Mouse (Mus musculus): Measurements from ENCODE around the gene Slc12a8. TPM values are rescaled to one million over a fixed set of nuclear protein-coding genes. Genes with fewer than 3 reads are reported as not detected.
A peak's percentile ranks its signal among the peaks of the same experiment; 100 is the strongest.

Slc12a8 gene
- polyA plus RNA-seq, 1 experiment from 2014 or later: 1.3 TPM

DNA sequence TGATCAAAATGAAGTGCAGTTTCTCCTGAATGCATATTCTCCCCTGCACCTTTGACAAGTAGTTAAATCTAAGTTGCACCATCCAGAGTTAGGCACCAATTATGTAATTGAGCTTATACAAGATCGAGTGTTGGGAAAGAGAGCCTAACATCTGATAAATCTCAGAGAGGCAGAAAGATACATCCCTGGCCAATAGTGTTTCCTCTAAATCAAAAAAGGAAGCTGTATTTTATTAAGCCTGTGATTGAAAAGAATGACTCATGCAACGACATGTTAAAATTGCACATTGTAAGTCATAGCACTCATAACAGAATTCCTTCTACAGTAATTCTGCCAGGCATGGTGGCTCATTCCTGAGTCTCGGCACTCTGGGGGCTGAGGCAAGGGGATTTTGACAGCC is 124.7 kb downstream of the Slc12a8 start:
- no peak for DNase-seq (ENCODE audit: low spot score, missing footprints)
- ATAC-seq (ENCODE audit: low FRiP score): no peak
- no peaks in the 10 kb centered on the region for H3K9me3 ChIP-seq (ENCODE audit: control insufficient read depth, low read length)
- no peaks in the 10 kb centered on the region for H3K27me3 ChIP-seq (ENCODE audit: control insufficient read depth, insufficient read depth, low read length)
- no peak overlapping the region for H3K27ac ChIP-seq (ENCODE audit: low read depth, low read length)
- WGBS: 84% methylated on average over 3 of the region's 3 CpGs
- H3K4me1 ChIP-seq (ENCODE audit: control insufficient read depth, insufficient read depth, low read length): no peaks in the 10 kb centered on the region
- H3K36me3 ChIP-seq (ENCODE audit: control insufficient read depth, insufficient read depth, low read length): no peaks in the 10 kb centered on the region
- no peak overlapping the region for H3K9ac ChIP-seq (ENCODE audit: low read length)
- no peak overlapping the region for H3K4me2 ChIP-seq
- H3K4me3 ChIP-seq (ENCODE audit: low read depth, low read length): no peak overlapping the region

GRCm38 (mm10) chr16:33653116-33653515 is 136.0 kb downstream of the Slc12a8 start:
- no peak for ATAC-seq (ENCODE audit: low FRiP score)
- no peaks in the 10 kb centered on the region for H3K36me3 ChIP-seq (ENCODE audit: control insufficient read depth, insufficient read depth, low read length)
- H3K4me2 ChIP-seq: no peak overlapping the region
- WGBS: 88% methylated on average over 6 of the region's 6 CpGs
- no peaks in the 10 kb centered on the region for H3K4me1 ChIP-seq (ENCODE audit: control insufficient read depth, insufficient read depth, low read length)
- DNase-seq (ENCODE audit: low spot score, missing footprints): peak; percentile 39
- no peaks in the 10 kb centered on the region; the same call in 1 of the 2 replicates for H3K9me3 ChIP-seq (ENCODE audit: control insufficient read depth, low read length)
- H3K4me3 ChIP-seq (ENCODE audit: low read depth, low read length): no peak overlapping the region
- H3K9ac ChIP-seq (ENCODE audit: low read length): no peak overlapping the region
- no peak overlapping the region for H3K27ac ChIP-seq (ENCODE audit: low read depth, low read length)
- no peaks in the 10 kb centered on the region for H3K27me3 ChIP-seq (ENCODE audit: control insufficient read depth, insufficient read depth, low read length)

DNA sequence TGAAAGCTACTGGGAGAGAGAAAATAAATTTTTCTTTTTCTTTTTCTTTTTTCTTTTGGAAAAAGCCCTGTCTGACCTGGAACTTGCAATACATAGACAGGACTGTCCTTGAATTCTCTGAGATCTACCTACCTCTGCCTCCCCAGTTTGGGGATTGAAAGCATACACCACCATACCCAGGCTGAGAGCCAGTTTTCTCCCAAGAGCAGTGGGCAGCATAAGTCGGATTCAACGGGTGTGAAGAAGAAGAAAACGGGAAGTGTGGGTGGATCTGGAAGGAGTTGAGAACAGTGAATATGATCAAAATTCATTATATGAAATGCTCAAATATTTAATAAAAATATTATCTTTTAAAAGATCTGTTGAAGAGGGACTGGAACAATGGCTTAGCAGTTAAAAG is 138.3 kb downstream of the Slc12a8 start:
- ATAC-seq (ENCODE audit: low FRiP score): no peak
- Histone ChIP-seq H3K27me3 (ENCODE audit: control insufficient read depth, insufficient read depth, low read length) (no peaks in the 10 kb centered on the region), H3K4me2 (no peak overlapping the region), H3K27ac (ENCODE audit: low read depth, low read length) (no peak overlapping the region), H3K9ac (ENCODE audit: low read length) (no peak overlapping the region), H3K36me3 (ENCODE audit: control insufficient read depth, insufficient read depth, low read length) (no peaks in the 10 kb centered on the region), H3K9me3 (ENCODE audit: control insufficient read depth, low read length) (no peaks in the 10 kb centered on the region), H3K4me3 (ENCODE audit: low read depth, low read length) (no peak overlapping the region), H3K4me1 (ENCODE audit: control insufficient read depth, insufficient read depth, low read length) (no peaks in the 10 kb centered on the region)
- no peak for DNase-seq (ENCODE audit: low spot score, missing footprints)
- WGBS: 92% methylated on average over 3 of the region's 3 CpGs

DNA sequence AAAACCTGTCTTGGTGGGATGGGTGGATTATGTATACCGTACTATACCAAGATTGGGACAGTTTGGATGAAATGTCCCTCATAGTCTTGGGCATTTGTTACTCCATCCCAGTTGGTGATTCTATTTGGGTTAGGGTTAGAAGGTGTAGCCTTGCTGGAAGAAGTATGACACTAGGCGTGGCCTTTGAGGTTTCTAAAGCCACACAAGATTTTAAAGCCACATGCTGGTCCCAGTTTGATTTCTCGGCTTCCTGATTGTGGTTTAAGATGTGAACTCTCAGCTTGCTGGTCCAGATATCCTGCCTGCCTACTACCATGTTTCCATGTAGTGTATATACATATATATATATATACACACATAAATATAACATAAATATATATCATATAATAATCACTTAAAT is 140.1 kb downstream of the Slc12a8 start:
- no peak overlapping the region for H3K4me3 ChIP-seq (ENCODE audit: low read depth, low read length)
- H3K4me1 ChIP-seq (ENCODE audit: control insufficient read depth, insufficient read depth, low read length): no peaks in the 10 kb centered on the region
- DNase-seq (ENCODE audit: low spot score, missing footprints) (no peak), ATAC-seq (ENCODE audit: low FRiP score) (no peak)
- H3K9me3 ChIP-seq (ENCODE audit: control insufficient read depth, low read length): no peaks in the 10 kb centered on the region
- no peak overlapping the region for H3K9ac ChIP-seq (ENCODE audit: low read length)
- no peak overlapping the region for H3K27ac ChIP-seq (ENCODE audit: low read depth, low read length)
- no peak overlapping the region for H3K4me2 ChIP-seq
- H3K36me3 ChIP-seq (ENCODE audit: control insufficient read depth, insufficient read depth, low read length): no peaks in the 10 kb centered on the region
- 90% methylated on average over 3 of the region's 3 CpGs for WGBS
- no peaks in the 10 kb centered on the region for H3K27me3 ChIP-seq (ENCODE audit: control insufficient read depth, insufficient read depth, low read length)

DNA sequence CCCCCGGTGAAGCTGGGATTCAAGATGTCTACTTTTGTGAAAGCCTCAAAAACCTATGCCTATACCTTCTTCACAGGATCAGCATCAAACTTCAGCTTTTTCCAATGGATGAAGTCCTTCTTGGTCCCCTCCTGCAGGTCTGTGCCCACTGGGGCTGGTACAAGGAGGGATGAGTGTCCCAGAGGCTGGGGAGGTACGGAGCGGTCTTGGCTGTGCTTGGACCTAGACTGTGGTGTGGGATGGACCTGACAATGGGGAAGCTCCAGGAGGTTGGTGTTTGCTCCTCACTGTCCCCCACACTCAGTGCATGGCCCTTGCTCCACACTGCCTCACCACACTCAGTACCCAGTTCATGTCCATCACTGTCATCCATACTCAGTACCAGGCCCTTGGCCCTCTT is 141.0 kb downstream of the Slc12a8 start:
- Histone ChIP-seq H3K27me3 (ENCODE audit: control insufficient read depth, insufficient read depth, low read length) (no peaks in the 10 kb centered on the region), H3K4me1 (ENCODE audit: control insufficient read depth, insufficient read depth, low read length) (no peaks in the 10 kb centered on the region), H3K27ac (ENCODE audit: low read depth, low read length) (no peak overlapping the region), H3K9ac (ENCODE audit: low read length) (no peak overlapping the region), H3K4me2 (no peak overlapping the region), H3K9me3 (ENCODE audit: control insufficient read depth, low read length) (no peaks in the 10 kb centered on the region), H3K4me3 (ENCODE audit: low read depth, low read length) (no peak overlapping the region), H3K36me3 (ENCODE audit: control insufficient read depth, insufficient read depth, low read length) (no peaks in the 10 kb centered on the region)
- 99% methylated on average over 3 of the region's 3 CpGs for WGBS
- no peak for DNase-seq (ENCODE audit: low spot score, missing footprints)
- ATAC-seq (ENCODE audit: low FRiP score): no peak

DNA sequence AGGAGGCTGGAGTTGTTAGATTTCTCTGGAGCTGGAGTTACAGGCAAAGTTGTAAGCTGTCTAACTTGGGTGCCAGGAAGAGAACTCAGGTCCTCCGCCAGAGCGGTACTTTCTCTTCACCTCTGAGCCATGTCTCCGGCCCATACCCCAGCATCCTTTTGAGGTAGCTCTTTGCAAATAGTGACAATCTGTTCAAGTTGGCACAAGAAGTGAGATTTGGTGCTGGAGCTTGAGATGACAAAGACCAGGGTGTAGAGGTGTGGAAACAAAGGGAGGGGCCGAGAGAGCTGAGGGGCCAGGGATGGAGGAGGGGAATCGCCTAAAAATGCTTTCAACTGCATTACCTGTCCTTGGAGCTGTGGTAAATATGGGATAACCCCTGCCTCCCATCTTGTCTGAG is 142.4 kb downstream of the Slc12a8 start:
- WGBS: 91% methylated on average over 5 of the region's 5 CpGs
- H3K9ac ChIP-seq (ENCODE audit: low read length): no peak overlapping the region
- H3K27me3 ChIP-seq (ENCODE audit: control insufficient read depth, insufficient read depth, low read length): no peaks in the 10 kb centered on the region
- no peak for ATAC-seq (ENCODE audit: low FRiP score)
- no peaks in the 10 kb centered on the region for H3K9me3 ChIP-seq (ENCODE audit: control insufficient read depth, low read length)
- no peaks in the 10 kb centered on the region for H3K4me1 ChIP-seq (ENCODE audit: control insufficient read depth, insufficient read depth, low read length)
- H3K36me3 ChIP-seq (ENCODE audit: control insufficient read depth, insufficient read depth, low read length): no peaks in the 10 kb centered on the region
- no peak overlapping the region for H3K27ac ChIP-seq (ENCODE audit: low read depth, low read length)
- H3K4me2 ChIP-seq: no peak overlapping the region
- DNase-seq (ENCODE audit: low spot score, missing footprints): no peak
- H3K4me3 ChIP-seq (ENCODE audit: low read depth, low read length): no peak overlapping the region

DNA sequence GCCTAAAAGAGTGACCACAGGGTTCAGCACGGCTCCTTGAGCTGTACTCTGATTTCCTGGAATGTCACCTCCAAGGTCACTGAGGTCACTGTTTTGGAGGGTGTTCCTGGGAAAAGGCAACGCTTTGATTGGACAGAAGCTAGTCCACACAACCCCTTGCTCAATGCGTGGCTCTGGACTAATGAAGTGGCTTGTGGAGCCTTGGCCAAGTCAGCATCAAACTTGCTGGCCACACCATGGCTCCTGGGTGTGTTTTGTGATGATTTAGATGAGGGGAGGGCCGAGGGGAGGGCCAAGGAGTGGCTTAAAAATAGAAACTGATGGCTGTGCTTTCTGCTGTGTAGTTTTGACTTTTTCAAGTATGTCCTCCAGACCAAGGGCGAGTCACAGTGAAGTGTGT is 143.0 kb downstream of the Slc12a8 start:
- no peak overlapping the region for H3K27ac ChIP-seq (ENCODE audit: low read depth, low read length)
- no peaks in the 10 kb centered on the region for H3K27me3 ChIP-seq (ENCODE audit: control insufficient read depth, insufficient read depth, low read length)
- no peak overlapping the region for H3K4me3 ChIP-seq (ENCODE audit: low read depth, low read length)
- H3K4me1 ChIP-seq (ENCODE audit: control insufficient read depth, insufficient read depth, low read length): no peaks in the 10 kb centered on the region
- H3K9ac ChIP-seq (ENCODE audit: low read length): no peak overlapping the region
- 71% methylated on average over 5 of the region's 5 CpGs for WGBS
- H3K4me2 ChIP-seq: no peak overlapping the region
- no peaks in the 10 kb centered on the region for H3K9me3 ChIP-seq (ENCODE audit: control insufficient read depth, low read length)
- H3K36me3 ChIP-seq (ENCODE audit: control insufficient read depth, insufficient read depth, low read length): no peaks in the 10 kb centered on the region
- ATAC-seq (ENCODE audit: low FRiP score) (no peak), DNase-seq (ENCODE audit: low spot score, missing footprints) (no peak)

DNA sequence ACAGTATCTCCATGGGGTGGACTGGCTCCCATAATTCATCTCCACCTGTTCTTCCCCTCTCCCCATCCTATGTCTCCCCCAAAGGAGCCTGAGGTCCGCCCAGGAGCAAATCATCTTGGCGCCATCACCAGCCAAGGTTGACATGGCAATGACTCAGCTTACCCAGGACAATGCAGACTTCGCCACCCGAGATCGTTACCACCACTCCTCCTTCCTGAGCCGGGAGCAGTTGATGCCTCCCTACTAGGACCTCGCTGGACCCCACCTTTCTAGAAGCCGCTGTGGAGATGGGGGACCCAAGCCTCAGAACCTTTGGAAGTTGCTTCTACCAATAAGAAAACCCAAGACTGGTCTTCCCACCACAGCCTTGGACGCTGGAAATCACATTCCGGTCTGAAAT is 145.7 kb downstream of the Slc12a8 start:
- ATAC-seq (ENCODE audit: low FRiP score) (no peak), DNase-seq (ENCODE audit: low spot score, missing footprints) (no peak)
- H3K9ac ChIP-seq (ENCODE audit: low read length): no peak overlapping the region
- no peak overlapping the region for H3K4me2 ChIP-seq
- WGBS: 97% methylated on average over 10 of the region's 10 CpGs
- no peaks in the 10 kb centered on the region for H3K4me1 ChIP-seq (ENCODE audit: control insufficient read depth, insufficient read depth, low read length)
- no peaks in the 10 kb centered on the region for H3K9me3 ChIP-seq (ENCODE audit: control insufficient read depth, low read length)
- no peak overlapping the region for H3K27ac ChIP-seq (ENCODE audit: low read depth, low read length)
- H3K4me3 ChIP-seq (ENCODE audit: low read depth, low read length): no peak overlapping the region
- no peaks in the 10 kb centered on the region for H3K27me3 ChIP-seq (ENCODE audit: control insufficient read depth, insufficient read depth, low read length)
- H3K36me3 ChIP-seq (ENCODE audit: control insufficient read depth, insufficient read depth, low read length): no peaks in the 10 kb centered on the region

- H3K4me2 ChIP-seq: no peak overlapping the region
- no peaks in the 10 kb centered on the region for H3K4me1 ChIP-seq (ENCODE audit: control insufficient read depth, insufficient read depth, low read length)
- no peaks in the 10 kb centered on the region for H3K9me3 ChIP-seq (ENCODE audit: control insufficient read depth, low read length)
- H3K4me3 ChIP-seq (ENCODE audit: low read depth, low read length): no peak overlapping the region
- no peak overlapping the region for H3K27ac ChIP-seq (ENCODE audit: low read depth, low read length)
- H3K27me3 ChIP-seq (ENCODE audit: control insufficient read depth, insufficient read depth, low read length): no peaks in the 10 kb centered on the region
- no peak for ATAC-seq (ENCODE audit: low FRiP score)
- H3K36me3 ChIP-seq (ENCODE audit: control insufficient read depth, insufficient read depth, low read length): no peaks in the 10 kb centered on the region
- no peak overlapping the region for H3K9ac ChIP-seq (ENCODE audit: low read length)
- WGBS: 90% methylated on average over 6 of the region's 6 CpGs
- peak; percentile 81 for DNase-seq (ENCODE audit: low spot score, missing footprints)
These were observed 149.1 kb downstream of the Slc12a8 start for GRCm38 (mm10) chr16:33666226-33666625.

DNA sequence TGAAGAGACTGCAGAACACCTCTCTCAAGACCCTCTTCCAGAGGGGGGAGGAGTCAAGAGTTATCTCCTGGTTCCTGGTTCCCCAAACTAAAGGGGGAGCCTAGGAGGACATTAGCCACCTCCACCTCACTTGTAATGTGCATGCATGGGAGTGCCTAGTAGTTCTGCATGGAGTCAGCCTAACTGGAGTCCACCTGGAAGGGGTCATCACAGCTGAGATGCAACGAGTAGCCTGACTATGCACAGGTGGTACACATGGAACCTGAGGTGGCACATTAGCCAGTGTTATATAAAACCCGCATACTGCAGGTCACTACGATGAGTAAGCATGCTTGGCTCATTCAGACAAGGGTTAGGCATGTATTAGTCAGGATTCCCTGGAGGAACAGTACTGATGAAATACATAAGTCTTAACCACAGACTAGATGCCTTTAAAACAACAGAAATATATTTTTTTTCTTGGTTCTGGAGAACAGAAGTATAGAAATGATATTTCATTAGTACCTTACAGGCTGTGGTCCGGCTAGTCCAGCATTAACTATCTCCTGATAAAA is 149.9 kb downstream of the Slc12a8 start:
- Histone ChIP-seq H3K9ac (ENCODE audit: low read length) (no peak overlapping the region), H3K4me3 (ENCODE audit: low read depth, low read length) (no peak overlapping the region), H3K9me3 (ENCODE audit: control insufficient read depth, low read length) (no peaks in the 10 kb centered on the region), H3K27me3 (ENCODE audit: control insufficient read depth, insufficient read depth, low read length) (no peaks in the 10 kb centered on the region), H3K36me3 (ENCODE audit: control insufficient read depth, insufficient read depth, low read length) (no peaks in the 10 kb centered on the region), H3K4me1 (ENCODE audit: control insufficient read depth, insufficient read depth, low read length) (no peaks in the 10 kb centered on the region), H3K27ac (ENCODE audit: low read depth, low read length) (no peak overlapping the region), H3K4me2 (no peak overlapping the region)
- WGBS: 90% methylated on average over 4 of the region's 4 CpGs
- no peak for ATAC-seq (ENCODE audit: low FRiP score)
- peak; percentile 17 for DNase-seq (ENCODE audit: low spot score, missing footprints)
